Mouse (Mus musculus): ENCODE measurements around the gene Tmem129.
A peak's percentile ranks its signal among the peaks of the same experiment; 100 is the strongest.

Tmem129 gene

DNA sequence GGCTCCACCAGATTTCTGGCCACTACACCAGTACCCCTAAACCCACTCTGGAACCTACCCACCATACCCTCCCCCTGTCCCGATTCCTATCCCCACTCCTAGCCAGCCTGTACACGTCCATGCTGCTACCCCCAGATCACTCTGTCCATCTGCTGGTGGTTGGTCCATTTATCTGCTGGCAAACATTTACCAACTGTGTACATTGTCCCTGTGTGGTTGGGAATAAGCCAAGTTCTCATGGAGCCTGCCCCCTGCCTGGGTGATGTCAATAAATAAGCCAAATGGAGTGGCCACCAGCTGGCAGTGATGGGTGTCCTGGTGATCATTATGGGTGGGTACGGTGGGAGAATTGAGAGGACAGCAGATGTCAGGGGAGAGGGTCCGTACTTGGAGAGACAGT, 28.9 kb upstream of the Tmem129 start:
- DNase-seq (ENCODE audit: low read depth) = no peak

GRCm38 (mm10) chr5:33684932-33685331, 26.7 kb upstream of the Tmem129 start:
- DNase-seq (ENCODE audit: low read depth) = no peak

DNA sequence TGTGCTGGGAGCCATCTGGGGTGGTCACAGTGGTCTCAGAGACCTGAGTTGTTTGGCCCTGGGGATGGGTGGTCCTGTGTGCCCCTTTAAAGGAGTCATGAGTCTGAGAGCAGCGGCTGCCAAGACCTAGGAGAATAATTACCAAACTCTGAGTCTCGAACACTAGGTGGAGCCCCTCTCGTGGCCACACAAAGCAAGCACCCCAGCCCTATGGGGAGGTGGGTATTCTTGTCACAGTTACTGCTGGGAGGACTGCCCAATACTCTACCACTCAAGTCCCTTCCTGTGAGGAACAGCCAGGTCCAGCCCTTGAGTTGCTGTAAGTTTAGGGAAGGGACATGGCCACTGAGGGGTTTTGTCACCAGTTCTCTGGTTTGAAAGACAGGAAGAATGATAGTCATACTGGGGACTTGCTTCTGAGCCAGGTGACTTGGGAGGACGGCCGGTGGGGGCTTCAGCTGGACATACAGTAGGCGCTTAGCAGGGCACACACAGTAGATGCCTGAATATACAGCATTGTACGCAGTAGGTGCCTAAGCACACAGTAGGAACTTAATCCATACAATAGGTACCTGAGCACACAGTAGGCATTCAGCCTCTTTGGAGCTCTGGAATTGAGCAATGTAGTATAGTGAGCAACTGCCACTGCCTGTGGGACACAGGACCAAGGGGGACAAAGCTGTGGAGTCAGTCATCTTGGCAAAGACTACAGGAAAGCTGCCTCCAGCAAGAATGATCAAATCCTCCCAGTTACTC, 25.9 kb upstream of the Tmem129 start:
- DNase-seq (ENCODE audit: low read depth) = no peak

GRCm38 (mm10) chr5:33682963-33683362, 24.7 kb upstream of the Tmem129 start:
- DNase-seq (ENCODE audit: low read depth) = no peak

DNA sequence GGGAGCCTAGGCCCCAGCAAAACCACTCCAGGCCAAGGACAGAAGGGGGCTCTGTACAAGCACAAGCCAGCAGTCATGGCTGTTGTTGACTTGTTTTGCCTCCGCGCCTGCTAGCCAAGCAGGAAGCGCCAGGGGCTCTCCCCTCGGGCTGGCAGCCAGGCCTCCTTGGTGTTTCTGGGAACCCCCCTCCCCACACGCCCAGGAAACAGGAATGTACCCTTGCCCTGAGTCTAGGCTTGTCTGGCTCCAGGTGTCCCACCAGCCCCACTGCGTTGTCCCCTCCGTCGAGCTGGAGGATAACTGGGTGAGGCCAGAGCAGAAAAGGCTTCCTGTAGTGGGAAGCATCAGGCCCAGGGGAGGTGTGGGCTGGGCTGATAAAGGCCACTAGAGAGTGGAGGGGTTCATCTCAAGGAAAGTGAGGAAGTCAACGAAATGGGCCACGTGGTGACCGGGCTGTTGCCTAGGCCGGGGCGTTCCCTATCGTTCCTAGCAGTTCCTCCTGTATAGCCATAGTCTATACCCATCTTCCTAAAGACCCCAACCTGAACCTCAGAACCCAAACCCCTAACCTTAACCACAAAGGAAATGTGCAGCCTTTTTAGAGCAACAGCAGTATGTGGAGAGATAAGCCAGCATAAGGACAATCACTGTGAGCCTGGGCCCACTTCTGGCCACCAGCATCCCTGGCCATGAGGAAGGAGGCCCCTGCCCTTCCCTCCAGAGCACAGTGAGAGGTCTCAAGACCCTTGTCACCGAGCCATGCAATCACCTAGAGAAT, 23.6 kb upstream of the Tmem129 start:
- no peak for DNase-seq (ENCODE audit: low read depth)

DNA sequence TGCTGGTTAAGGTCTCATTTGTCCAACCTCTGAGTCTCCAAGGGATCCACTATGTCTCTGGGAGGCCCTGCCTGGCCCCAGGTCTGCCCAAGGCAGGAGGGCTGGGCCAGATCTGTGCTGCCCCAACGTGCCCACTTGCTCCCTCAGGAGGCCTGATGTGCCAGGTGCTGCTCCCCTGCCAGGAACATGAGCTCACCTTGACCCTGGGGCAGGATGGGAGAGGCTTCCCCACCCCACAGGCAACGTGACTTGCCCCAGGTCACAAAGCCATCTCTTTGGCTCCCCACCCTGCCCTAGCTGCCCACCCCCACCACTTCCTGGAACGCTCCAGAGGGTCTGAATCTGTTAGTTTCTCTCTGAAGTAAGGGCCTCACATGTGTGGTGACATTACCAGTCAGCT, 22.8 kb upstream of the Tmem129 start:
- DNase-seq (ENCODE audit: low read depth) = no peak

DNA sequence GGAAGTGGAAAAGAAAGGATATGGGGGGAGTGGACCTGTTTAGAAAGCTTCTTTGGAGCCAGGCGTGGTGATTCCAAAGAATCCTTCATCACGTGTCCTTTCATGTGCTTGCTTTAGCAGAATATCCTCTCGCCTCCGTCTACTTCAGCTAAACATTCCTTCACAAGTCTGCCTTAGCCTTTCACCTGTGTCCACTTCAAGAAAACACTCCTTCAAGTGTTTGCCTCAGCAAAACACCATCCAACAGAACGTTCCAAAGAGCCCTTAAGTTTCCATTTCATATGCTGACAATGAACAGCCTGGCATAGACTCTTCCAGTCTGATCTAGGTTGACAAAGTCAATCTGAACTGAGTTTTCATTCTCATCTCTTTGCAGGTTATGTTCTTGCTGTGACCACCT, 20.0 kb upstream of the Tmem129 start:
- no peak for DNase-seq (ENCODE audit: low read depth)

- DNase-seq (ENCODE audit: low read depth) = no peak
Measured at GRCm38 (mm10) chr5:33675964-33676363, 17.7 kb upstream of the Tmem129 start.

DNA sequence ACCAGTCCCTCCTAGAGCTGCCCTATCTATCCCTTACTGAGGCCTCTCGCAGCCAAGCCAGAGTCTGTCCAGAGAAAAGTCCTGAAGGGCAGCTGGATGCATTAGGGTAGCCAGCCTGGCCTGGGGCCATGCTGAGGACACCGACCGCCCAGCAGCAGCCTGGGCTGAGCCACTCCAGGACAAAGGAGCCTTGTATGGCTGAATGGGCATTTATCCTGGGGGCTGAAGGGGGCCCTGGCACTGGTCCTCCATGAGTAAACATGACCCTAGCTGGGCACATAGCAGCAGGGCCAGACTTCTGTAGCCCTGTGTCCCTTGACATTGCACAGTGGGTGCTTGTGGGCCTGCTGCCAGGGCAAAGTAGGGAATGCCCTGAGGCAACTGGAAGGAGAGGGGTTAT, 16.2 kb upstream of the Tmem129 start:
- DNase-seq (ENCODE audit: low read depth) = no peak

GRCm38 (mm10) chr5:33671659-33672058, 13.4 kb upstream of the Tmem129 start:
- DNase-seq (ENCODE audit: low read depth) = no peak

GRCm38 (mm10) chr5:33668223-33668622, 10.0 kb upstream of the Tmem129 start:
- no peak for DNase-seq (ENCODE audit: low read depth)

GRCm38 (mm10) chr5:33658664-33659050, 441 bp upstream of the Tmem129 start:
- DNase-seq (ENCODE audit: low read depth) = no peak

DNA sequence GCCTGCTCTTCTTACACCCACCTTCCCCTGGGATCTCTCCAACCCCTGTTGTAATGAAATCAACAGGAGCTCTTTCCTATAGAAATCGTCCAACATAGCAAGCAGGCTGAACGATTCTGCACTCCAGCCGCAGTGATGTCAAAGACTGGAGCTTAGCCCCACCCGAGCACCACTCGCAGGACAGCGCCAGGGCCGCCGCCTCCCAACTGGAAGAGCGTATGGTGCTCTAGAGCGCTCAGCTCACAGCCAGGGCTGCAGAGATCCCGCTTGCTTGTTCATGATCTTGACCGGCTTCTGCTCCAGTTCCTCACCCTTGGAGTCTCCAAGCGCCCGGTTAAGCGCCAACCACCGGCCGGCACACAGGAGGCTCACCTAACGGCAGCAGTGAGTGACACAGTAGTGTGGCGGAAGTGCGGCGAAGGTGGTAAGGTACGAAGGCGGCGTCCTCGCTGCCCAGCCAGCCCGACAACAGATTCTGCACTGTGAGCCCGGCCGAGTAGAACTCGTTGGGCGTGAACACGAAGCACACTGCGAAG, 897 bp downstream of the Tmem129 start:
- no peak for DNase-seq (ENCODE audit: low read depth)

DNA sequence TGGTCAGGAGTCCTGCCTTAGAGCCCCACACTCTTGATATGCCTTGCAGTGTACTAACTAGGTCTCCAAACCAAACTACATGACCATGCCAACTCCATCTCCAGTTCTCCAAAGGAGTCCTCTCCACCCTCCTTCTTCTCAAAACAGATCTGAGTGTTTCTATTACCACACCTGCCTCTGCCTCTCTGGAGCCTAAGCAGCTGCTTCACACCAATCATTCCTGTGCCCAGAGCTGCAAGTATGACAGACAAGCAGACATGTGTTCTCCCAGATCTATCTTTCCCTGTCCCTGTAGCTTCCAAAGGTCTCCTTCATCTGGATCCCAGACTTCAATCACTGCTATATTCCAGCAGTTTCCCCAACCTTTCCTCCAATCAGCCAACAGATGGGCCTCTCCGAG, 1.5 kb downstream of the Tmem129 start:
- DNase-seq (ENCODE audit: low read depth) = no peak

DNA sequence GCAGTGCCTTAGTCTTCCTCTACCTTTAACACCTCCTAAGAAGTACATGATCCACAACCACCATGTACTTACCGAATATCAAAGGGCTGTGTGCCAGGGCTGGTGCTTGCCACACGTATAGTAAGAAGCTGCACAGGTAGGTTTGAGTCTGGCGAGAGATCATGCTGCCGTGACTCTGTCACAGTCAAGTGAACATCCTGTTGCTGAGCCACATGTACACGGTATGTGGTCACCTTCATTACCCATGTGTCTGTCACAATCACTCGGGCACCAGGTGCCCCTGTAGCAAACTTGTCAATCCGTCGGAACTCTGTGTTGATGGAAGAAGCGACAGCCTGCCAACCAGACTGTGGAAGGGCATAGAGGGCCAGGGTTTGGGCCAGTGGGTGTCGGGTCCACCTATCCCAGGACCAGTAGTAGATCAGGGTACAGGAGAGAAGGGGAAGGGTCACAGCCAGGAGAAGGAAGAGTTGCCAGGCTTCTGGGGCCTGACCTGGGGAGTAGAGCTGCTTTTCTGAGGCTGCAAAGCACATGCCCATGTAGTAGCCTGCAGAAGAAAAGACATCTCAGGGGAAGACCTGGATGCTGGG, 2.9 kb downstream of the Tmem129 start:
- DNase-seq (ENCODE audit: low read depth) = no peak

GRCm38 (mm10) chr5:33654424-33654823, 3.8 kb downstream of the Tmem129 start:
- no peak for DNase-seq (ENCODE audit: low read depth)

DNA sequence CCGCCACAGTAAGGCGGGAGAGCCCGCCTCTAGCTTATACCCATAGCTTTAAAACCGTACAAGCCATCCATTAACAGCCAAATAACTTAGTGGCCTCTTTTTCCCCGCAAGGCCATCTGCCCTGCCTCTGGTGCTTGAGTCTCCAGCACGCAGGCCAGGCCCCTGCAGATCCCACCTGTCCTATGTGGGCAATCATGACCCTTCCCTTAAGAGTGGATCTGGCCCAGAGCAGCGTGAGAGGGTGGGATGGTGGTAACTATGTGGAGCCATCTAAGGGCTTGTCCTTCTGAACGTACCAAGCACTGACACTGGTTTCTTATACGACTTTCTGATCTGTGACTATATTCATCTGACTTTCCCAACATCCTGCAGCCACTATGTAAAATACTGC, 5.4 kb downstream of the Tmem129 start:
- no peak for DNase-seq (ENCODE audit: low read depth)

DNA sequence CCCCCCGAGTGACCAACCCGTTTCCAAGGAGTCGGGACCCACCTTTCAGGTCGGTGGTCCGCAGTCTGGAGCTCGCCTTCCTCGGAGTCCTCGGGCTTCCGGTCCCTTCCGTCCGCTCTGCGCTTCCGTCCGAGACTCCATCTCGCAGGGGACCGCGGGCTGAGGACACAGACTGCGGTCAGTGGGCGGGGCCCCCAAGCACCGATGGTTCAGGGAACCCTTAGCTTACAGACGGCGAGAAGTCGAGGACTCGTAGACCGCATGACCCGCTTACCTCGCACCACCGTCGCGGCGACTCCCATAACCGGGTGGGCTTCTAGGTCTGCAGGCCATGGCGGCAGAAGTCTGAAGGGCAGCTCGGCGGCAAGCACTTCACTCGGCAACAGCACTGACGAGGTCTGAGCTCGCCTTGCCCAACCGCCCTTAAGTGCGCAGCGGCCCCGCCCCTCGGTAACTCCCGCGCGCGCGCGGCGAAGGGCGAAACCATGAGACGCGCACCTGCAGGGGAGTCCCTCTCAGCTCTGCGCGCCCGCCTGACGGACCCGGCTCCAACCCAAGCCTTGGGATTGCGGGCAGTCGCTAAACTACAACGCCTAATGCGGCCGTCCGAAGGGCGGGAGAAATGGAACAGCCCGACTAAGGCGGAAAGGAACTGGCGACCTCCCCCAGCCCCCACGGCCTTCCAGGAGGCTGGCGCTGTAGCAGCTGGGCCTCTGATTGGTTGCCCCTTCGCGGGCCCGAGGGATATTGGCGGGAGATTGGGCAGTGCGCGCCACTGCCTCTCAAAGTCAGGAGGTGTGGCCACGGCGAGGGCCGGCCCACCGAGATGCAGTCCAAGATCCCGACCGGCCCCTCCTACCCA, 6.1 kb downstream of the Tmem129 start, which contains the start of gene Slbp:
Slbp (minus strand) TSS at position 654 of the 862 bp plus-strand sequence.
- DNase-seq (ENCODE audit: low read depth) = peak; percentile 91

DNA sequence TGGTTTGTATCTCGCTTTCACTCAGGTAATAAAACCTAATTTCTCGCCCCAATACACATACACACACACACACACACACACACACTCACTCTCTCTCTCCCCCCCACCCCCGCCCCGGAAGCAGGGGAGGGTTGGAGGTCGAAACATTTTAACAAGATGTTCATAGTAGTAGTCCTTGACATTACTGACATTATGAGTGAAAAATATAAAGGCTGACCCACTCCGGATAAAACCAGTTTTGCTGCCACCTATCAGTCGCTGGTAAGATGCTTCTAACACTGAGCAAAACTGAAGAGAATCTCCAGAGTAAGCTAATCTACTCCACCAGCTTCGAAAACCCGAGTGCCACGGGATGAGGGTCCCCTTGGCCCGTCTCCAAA, 6.7 kb downstream of the Tmem129 start:
- no peak for DNase-seq (ENCODE audit: low read depth)

- no peak for DNase-seq (ENCODE audit: low read depth)
Measured at GRCm38 (mm10) chr5:33651017-33651416, 7.2 kb downstream of the Tmem129 start.

GRCm38 (mm10) chr5:33640652-33641051, 17.6 kb downstream of the Tmem129 start:
- DNase-seq (ENCODE audit: low read depth) = no peak

DNA sequence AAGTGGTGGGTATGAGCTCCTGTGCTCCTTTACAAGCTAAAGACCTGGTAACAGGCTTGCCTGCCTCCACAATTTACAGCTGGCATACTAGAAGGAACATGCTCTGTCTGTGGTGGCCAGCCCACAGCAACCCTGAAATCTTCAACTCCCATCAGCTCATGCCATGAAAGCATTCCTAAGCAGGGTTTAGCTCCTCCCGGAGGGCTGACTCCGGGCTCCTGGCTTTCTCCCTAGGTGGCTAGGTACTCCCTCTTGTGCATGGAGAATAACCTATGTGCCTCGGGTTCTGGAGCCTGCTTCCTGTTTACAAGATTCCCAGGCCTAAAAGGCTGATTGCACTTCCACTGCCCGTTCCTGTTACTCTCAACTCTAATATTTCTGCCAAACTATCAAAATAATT, 19.4 kb downstream of the Tmem129 start:
- DNase-seq (ENCODE audit: low read depth) = no peak
